Mouse (Mus musculus): Measurements from ENCODE around the gene Bivm.

- TF ChIP-seq CTCF (IDR thresholded peaks at IDR 0.05; ENCODE audit: low read depth, low read length) (no peak), TAL1 (conservative IDR thresholded peaks at IDR 0.05; ENCODE audit: low read depth, low read length) (no peak), GATA1 (IDR thresholded peaks at IDR 0.05; ENCODE audit: borderline replicate concordance, low read length) (no peak)
Measured at GRCm38 (mm10) chr1:44129929-44130581, 11.3 kb downstream of the Bivm start.
